In genomic region chr13:73660163-73660695, GRCm38 (mm10) we compare ENCODE assay signal across 25 mouse cellular contexts. TPM values are rescaled to one million over a fixed set of nuclear protein-coding genes. Genes with fewer than 3 reads are reported as not detected.
"Had no signal": no experiment of that assay in that cellular context is flagged by ENCODE, and none has a peak within 500 bp of the region (broad histone marks: within the 10 kb centered on the region; RNA-seq: fewer than 3 reads in every experiment).

No protein-coding gene starts in this region.

- H3K4me1 ChIP-seq: hindbrain, embryonic 15.5 days; lung, embryonic 15.5 days; megakaryocyte, embryonic 14.5 days; midbrain, embryonic 10.5 days; midbrain, embryonic 13.5 days; neural tube, embryonic 13.5 days had no signal

- DNase-seq: layer of hippocampus, adult 9-11 months; lung, adult 18-20 months; lung, postnatal 10 days; lung, postnatal 36 days; retina, postnatal 1 day; right cerebral cortex, postnatal 25 days; thymus, adult 2 months; thymus, postnatal 14 days; thymus, postnatal 4 days had no signal

- H3K36me3 ChIP-seq: hindbrain, embryonic 15.5 days; lung, embryonic 15.5 days; midbrain, embryonic 10.5 days; midbrain, embryonic 13.5 days; neural tube, embryonic 13.5 days had no signal

- H3K27ac ChIP-seq: hindbrain, embryonic 15.5 days; layer of hippocampus, adult 2 months; liver, embryonic 14.5 days; lung, embryonic 15.5 days; midbrain, embryonic 10.5 days; midbrain, embryonic 13.5 days; neural tube, embryonic 13.5 days; stomach, postnatal 0 days had no signal

- ATAC-seq: midbrain, embryonic 13.5 days; midbrain, embryonic 16.5 days had no signal

- H3K9me3 ChIP-seq: hindbrain, embryonic 15.5 days; lung, embryonic 15.5 days; midbrain, embryonic 10.5 days; midbrain, embryonic 13.5 days; neural tube, embryonic 13.5 days had no signal

- H3K4me3 ChIP-seq: hindbrain, embryonic 15.5 days; layer of hippocampus, adult 2 months; lung, embryonic 15.5 days; megakaryocyte, embryonic 14.5 days; midbrain, embryonic 10.5 days; midbrain, embryonic 13.5 days; myocyte; neural tube, embryonic 13.5 days had no signal

- H3K27me3 ChIP-seq: hindbrain, embryonic 15.5 days; lung, embryonic 15.5 days; midbrain, embryonic 13.5 days; neural tube, embryonic 13.5 days had no signal

- H3K4me2 ChIP-seq: hindbrain, embryonic 15.5 days; lung, embryonic 15.5 days; midbrain, embryonic 13.5 days; neural tube, embryonic 13.5 days had no signal

- H3K9ac ChIP-seq: hindbrain, embryonic 15.5 days; liver, embryonic 14.5 days; lung, embryonic 15.5 days; midbrain, embryonic 13.5 days; neural tube, embryonic 13.5 days had no signal

RNA-seq across cellular contexts. Expression of gene Slc6a18, which starts 17.6 kb away (rescaled TPM):
- polyA plus RNA-seq: hindbrain, embryonic 15.5 days; intestine, embryonic 14.5 days; limb, embryonic 11.5 days; liver, adult 2 months; liver, embryonic 14.5 days; lung, embryonic 15.5 days; midbrain, embryonic 10.5 days; midbrain, embryonic 13.5 days; midbrain, embryonic 16.5 days; myocyte; neural tube, embryonic 13.5 days; stomach, embryonic 14.5 days; stomach, postnatal 0 days had no signal

RNA-seq across cellular contexts. Expression of gene Slc6a19, which starts 44.4 kb away (rescaled TPM):
- polyA plus RNA-seq: limb, embryonic 11.5 days; limb, embryonic 14.5 days; lung, embryonic 15.5 days; stomach, embryonic 14.5 days had no signal
